Mouse (Mus musculus): Measurements from ENCODE around the gene Cep19.

Gene Cep19

GRCm38 (mm10) chr16:32135842-32136357, 36.3 kb downstream of the Cep19 start:
- peak; percentile 34 for DNase-seq (ENCODE audit: extremely low read depth, insufficient read length, low spot score)

GRCm38 (mm10) chr16:32138954-32139353, 39.4 kb downstream of the Cep19 start:
- no peak for DNase-seq (ENCODE audit: extremely low read depth, insufficient read length, low spot score)

- no peak for DNase-seq (ENCODE audit: extremely low read depth, insufficient read length, low spot score)
These were observed 44.2 kb downstream of the Cep19 start for GRCm38 (mm10) chr16:32143766-32144165.

GRCm38 (mm10) chr16:32144592-32144991, 45.0 kb downstream of the Cep19 start:
- DNase-seq (ENCODE audit: extremely low read depth, insufficient read length, low spot score): peak; percentile 17

GRCm38 (mm10) chr16:32147589-32148207, 48.1 kb downstream of the Cep19 start:
- no peak for DNase-seq (ENCODE audit: extremely low read depth, insufficient read length, low spot score)

- no peak for DNase-seq (ENCODE audit: extremely low read depth, insufficient read length, low spot score)
These were observed 54.4 kb downstream of the Cep19 start for GRCm38 (mm10) chr16:32153976-32154375.

- DNase-seq (ENCODE audit: extremely low read depth, insufficient read length, low spot score): no peak
These were observed 54.8 kb downstream of the Cep19 start for GRCm38 (mm10) chr16:32154437-32154836.

- no peak for DNase-seq (ENCODE audit: extremely low read depth, insufficient read length, low spot score)
These were observed 57.1 kb downstream of the Cep19 start for GRCm38 (mm10) chr16:32156719-32157118.

GRCm38 (mm10) chr16:32157369-32157768, 57.8 kb downstream of the Cep19 start:
- no peak for DNase-seq (ENCODE audit: extremely low read depth, insufficient read length, low spot score)
